Mouse (Mus musculus): Measurements from ENCODE around the gene Rere. TPM values are rescaled to one million over a fixed set of nuclear protein-coding genes. Genes with fewer than 3 reads are reported as not detected.

The Rere gene
- polyA plus RNA-seq, 1 experiment from 2014 or later = 29.5 TPM

DNA sequence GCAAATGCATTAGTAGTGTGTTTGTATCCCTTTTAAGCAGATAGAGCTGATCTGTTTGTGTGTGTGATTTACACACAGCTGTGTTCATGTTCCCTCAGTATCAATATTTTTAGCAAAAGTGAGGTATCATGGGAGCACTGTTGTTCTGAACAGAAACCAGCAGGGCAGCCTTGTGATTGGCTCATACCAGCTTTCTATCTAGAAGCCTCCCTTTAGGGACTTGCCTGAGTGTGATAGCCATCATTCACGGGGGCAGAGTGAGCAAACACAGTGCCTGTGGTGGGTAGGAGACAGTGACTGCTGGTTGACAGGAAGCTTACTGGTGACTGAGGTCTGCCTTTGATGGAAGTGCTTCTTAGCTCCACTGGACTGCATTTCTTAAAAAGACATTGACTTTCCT lies 276.5 kb downstream of the Rere start:
- WGBS = 6% methylated on average over 1 of the region's 1 CpGs
- no peak overlapping the region for H3K4me3 ChIP-seq
- no peak overlapping the region for H3K4me2 ChIP-seq
- H3K9ac ChIP-seq = no peak overlapping the region
- peaks cover 44% of the 10 kb centered on the region for H3K4me1 ChIP-seq (replicated peaks)
- no peak overlapping the region for H3K27ac ChIP-seq (ENCODE audit: poor library complexity, severe bottlenecking)
- 0 out of 2 replicates have a peak, but pooled peaks cover 2% of the 10 kb centered on the region for H3K9me3 ChIP-seq (replicated peaks)
- peaks cover 7% of the 10 kb centered on the region for H3K36me3 ChIP-seq
- no peaks in the 10 kb centered on the region for H3K27me3 ChIP-seq (replicated peaks)
- ATAC-seq (ENCODE audit: insufficient number of reproducible peaks, low FRiP score) = no peak

DNA sequence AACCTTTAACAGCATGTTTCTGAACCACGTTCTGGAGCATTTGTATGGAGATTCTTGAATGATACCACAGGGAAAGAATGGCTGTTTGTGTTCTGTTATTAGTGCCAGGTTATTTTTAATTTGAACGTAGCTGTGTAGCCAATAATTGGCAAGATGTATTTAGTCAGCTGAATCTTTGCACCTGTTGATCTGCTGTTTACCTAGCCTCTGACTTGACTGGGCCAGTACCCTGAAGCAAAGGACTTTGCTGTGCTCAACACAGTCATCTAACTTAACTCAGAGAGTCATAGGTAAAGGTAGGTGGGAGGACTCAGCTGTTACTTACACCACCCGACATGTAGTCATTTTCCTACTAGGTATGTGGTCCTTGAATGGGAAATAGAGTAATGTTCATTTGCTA lies 278.1 kb downstream of the Rere start:
- Histone ChIP-seq H3K9ac (no peak overlapping the region), H3K27ac (ENCODE audit: poor library complexity, severe bottlenecking) (no peak overlapping the region), H3K36me3 (peaks cover 4% of the 10 kb centered on the region), H3K4me1 (replicated peaks) (peaks cover 42% of the 10 kb centered on the region), H3K4me3 (no peak overlapping the region), H3K27me3 (replicated peaks) (no peaks in the 10 kb centered on the region), H3K9me3 (replicated peaks) (0 out of 2 replicates have a peak, but pooled peaks cover 2% of the 10 kb centered on the region), H3K4me2 (no peak overlapping the region)
- no peak for ATAC-seq (ENCODE audit: insufficient number of reproducible peaks, low FRiP score)
- WGBS = 77% methylated on average over 3 of the region's 3 CpGs

DNA sequence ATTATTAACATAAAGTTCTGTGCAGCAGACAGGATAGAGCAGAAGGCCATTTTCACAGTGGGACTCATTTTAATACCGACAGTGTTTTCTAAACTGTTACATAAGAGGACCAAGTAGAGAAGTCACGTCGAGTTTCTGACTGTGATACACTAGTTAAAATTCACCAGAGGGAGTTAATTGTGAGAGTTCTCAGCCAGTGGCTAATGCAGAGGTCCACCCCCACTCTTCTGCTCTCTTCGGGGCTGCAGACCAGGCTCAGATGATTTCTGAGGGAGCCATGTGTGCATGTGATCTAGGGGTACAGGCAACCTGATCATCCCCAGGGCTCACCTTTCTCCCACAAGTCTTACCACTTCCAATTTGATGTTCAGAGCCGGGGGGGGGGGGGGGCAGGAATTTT lies 281.8 kb downstream of the Rere start:
- H3K27ac ChIP-seq (ENCODE audit: poor library complexity, severe bottlenecking) = no peak overlapping the region
- ATAC-seq (ENCODE audit: insufficient number of reproducible peaks, low FRiP score) = no peak

DNA sequence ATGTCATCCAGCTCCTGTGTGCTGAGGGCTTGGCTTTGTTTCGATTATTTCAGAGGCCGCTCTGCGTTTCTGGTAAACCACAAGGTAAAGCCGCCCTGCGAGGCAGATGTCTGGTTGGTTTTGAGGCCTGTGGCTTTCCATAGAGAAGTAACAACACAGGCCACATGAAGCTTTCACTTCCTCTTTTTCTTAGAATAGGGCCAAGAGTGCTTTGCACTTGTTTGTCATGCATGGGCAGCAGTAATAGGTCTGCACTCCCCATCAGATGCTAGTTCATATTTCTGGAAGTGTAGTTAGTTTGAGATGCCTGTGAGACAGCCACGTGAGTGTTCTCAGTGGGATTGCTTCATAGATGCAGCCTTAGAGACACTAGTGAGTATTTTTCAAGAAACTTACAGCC lies 284.7 kb downstream of the Rere start:
- Histone ChIP-seq H3K4me1 (replicated peaks) (peaks cover 24% of the 10 kb centered on the region), H3K4me3 (no peak overlapping the region), H3K9ac (no peak overlapping the region), H3K27ac (ENCODE audit: poor library complexity, severe bottlenecking) (no peak overlapping the region), H3K36me3 (no peaks in the 10 kb centered on the region; the same call in 1 of the 2 replicates), H3K4me2 (no peak overlapping the region), H3K9me3 (replicated peaks) (no peaks in the 10 kb centered on the region), H3K27me3 (replicated peaks) (no peaks in the 10 kb centered on the region)
- no peak for ATAC-seq (ENCODE audit: insufficient number of reproducible peaks, low FRiP score)
- 84% methylated on average over 6 of the region's 6 CpGs for WGBS

More for the DNA sequence above, 281.8 kb downstream of the Rere start:
- H3K4me3 ChIP-seq = no peak overlapping the region
- no peak overlapping the region for H3K9ac ChIP-seq
- no peaks in the 10 kb centered on the region; the same call in 1 of the 2 replicates for H3K36me3 ChIP-seq
- no peaks in the 10 kb centered on the region for H3K27me3 ChIP-seq (replicated peaks)
- WGBS = 66% methylated on average over 5 of the region's 5 CpGs
- H3K4me2 ChIP-seq = no peak overlapping the region
- peaks cover 17% of the 10 kb centered on the region for H3K4me1 ChIP-seq (replicated peaks)
- no peaks in the 10 kb centered on the region for H3K9me3 ChIP-seq (replicated peaks)

DNA sequence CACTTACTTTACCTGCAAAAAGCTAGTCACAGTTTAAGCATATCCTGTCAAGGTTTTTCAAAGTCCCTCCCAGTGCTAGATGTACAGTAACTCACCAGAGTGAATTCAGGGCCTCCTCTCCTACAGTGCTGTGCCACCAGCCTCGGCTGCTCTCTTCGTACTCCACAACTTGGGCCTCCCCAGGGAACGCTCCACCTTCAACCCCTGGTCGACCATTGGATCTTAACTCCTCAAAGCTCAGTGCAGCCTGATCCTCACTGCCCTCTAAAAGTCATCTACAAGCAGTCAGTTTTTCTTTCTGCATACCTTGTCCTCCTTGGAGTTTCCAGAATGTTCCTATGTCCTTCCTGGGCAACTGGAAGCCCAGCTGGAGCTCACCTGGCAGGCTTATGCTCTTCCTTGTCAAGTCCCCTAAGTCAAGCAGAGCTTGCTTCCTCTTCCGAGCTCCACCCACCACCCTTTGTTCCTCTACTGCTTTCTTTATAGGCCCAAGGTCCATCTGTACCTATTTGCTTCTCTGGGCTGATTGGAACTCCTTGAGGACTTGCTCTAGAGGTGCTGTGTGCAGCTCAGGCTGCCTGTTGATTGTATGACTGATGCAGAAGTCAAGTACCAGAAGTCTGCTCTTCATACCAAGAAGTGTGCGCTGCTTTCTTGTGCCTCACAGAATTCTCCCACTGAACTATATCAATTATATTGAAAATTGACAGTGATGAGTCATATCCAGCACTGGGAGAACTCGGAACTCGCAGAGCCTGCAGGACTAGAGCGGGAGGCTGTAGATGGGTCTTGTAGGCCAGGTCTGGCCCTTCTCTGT lies 287.1 kb downstream of the Rere start:
- Histone ChIP-seq H3K9me3 (replicated peaks) (no peaks in the 10 kb centered on the region), H3K4me1 (replicated peaks) (peaks cover 31% of the 10 kb centered on the region), H3K27me3 (replicated peaks) (no peaks in the 10 kb centered on the region), H3K36me3 (peaks cover 6% of the 10 kb centered on the region), H3K4me2 (peak overlapping the region; percentile 87), H3K4me3 (peak overlapping the region; percentile 79), H3K27ac (ENCODE audit: poor library complexity, severe bottlenecking) (peak overlapping the region; percentile 91), H3K9ac (peak overlapping the region; percentile 94)
- ATAC-seq (ENCODE audit: insufficient number of reproducible peaks, low FRiP score) = no peak
- 34% methylated on average over 9 of the region's 9 CpGs for WGBS

DNA sequence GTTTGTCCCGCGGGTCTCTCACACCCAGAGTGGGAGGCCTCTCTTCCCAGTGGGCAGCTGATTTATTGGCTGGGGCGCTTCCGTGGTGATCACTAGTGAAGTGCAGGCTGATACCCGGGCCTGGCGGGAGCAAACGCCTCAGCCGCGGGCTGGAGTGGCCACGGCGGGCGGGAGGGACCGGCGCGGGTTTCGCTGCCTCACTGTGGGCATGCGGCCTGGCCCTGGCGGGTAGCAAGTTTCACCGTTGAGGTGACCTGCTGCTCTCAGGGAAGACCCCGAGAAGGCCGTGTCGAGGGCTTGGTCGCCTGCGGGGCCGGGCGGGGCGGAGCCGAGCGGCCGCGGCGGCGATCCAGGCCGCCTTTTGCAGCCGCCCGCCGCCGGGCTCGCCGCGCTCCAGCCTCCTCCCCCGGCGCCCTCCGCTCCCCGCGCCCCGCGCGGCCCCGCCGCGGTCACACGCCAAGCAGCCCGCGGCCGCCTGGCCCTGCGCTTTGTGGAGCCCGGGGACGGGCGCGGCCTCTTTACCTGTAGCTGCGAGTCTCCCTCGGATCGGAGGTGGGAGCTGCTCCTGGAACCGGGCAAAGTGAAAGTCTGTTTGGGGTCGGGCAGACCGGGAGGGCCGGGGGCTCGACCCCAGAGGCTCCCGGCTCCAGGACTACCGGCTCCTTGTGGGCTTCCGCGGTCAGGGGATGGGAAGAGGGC lies 287.8 kb downstream of the Rere start:
- H3K4me1 ChIP-seq (replicated peaks) = peaks cover 28% of the 10 kb centered on the region
- H3K36me3 ChIP-seq = peaks cover 11% of the 10 kb centered on the region
- ATAC-seq (ENCODE audit: insufficient number of reproducible peaks, low FRiP score) = peak; percentile 90
- H3K27me3 ChIP-seq (replicated peaks) = no peaks in the 10 kb centered on the region
- under 1% methylated on average over 69 of the region's 73 CpGs for WGBS
- peak overlapping the region; percentile 91 for H3K27ac ChIP-seq (ENCODE audit: poor library complexity, severe bottlenecking)
- H3K4me2 ChIP-seq = peak overlapping the region; percentile 87
- peak overlapping the region; percentile 94 for H3K9ac ChIP-seq
- H3K9me3 ChIP-seq (replicated peaks) = no peaks in the 10 kb centered on the region
- peak overlapping the region; percentile 79 for H3K4me3 ChIP-seq

DNA sequence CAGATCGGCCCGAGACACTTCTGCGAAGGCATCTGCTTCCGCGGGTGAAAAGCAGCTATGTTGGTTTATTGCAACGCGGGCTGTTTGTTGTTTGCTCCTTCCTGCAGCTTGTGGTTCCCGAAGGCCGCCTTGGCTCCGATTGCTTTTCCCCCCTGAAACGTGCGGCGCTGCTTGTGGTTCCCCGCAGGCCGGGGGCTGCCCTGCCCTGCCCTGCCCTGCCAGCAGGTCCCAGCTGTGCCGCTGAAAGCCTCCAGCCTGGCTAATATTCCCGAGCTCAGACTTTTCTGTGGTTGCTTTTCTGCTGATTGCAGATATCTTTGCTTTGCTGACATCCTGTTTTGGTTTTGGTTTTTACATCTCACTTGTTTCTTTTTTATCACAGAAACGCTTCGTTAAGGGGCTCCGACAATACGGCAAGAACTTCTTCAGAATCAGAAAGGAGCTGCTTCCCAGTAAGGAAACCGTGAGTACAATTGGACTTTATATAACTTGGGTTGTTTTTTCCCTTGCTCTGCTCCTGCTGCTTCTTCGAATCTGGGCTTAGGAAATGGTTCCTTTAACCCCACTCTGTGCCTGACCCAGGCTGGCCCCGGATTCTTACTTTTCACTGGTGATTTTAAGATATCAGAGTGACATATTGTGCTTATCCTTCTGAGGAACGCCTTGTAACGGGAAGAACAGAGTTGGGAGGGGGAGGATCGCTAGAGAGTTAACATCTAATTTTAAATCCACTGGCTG lies 288.6 kb downstream of the Rere start:
- ATAC-seq (ENCODE audit: insufficient number of reproducible peaks, low FRiP score) = peak; percentile 73; the same call in 1 of the 2 replicates
- 1% methylated on average over 27 of the region's 27 CpGs for WGBS

DNA sequence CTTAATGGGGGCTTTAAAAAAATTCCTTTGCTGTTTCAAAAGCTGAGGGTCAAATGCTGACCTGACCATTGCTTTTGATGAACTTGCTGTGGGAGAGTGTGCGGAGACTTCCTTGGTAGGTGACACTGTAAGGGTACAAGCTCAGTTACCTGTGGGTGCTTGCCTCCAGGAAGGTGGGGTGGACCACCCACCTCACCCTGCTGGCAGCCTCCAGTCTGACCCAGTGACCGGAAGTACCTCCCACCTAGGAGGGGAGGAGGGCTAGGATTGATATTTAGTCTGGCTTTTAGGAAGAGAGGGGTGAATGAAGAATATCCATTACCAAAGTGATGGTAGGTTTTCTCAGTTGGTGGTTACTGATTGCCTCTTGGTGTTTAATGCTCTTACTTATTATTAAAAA lies 289.3 kb downstream of the Rere start:
- Histone ChIP-seq H3K36me3 (peaks cover 11% of the 10 kb centered on the region), H3K4me2 (peak overlapping the region; percentile 87), H3K4me1 (replicated peaks) (peaks cover 41% of the 10 kb centered on the region), H3K27me3 (replicated peaks) (no peaks in the 10 kb centered on the region), H3K9me3 (replicated peaks) (no peaks in the 10 kb centered on the region), H3K27ac (ENCODE audit: poor library complexity, severe bottlenecking) (no peak overlapping the region), H3K4me3 (peak overlapping the region; percentile 79), H3K9ac (no peak overlapping the region; the same call in 1 of the 2 replicates)
- ATAC-seq (ENCODE audit: insufficient number of reproducible peaks, low FRiP score) = no peak
- WGBS = 46% methylated on average over 2 of the region's 2 CpGs

More for the DNA sequence above, 288.6 kb downstream of the Rere start:
- Histone ChIP-seq H3K9ac (peak overlapping the region; percentile 94), H3K27ac (ENCODE audit: poor library complexity, severe bottlenecking) (peak overlapping the region; percentile 91), H3K4me2 (peak overlapping the region; percentile 87), H3K9me3 (replicated peaks) (no peaks in the 10 kb centered on the region), H3K36me3 (peaks cover 11% of the 10 kb centered on the region), H3K4me1 (replicated peaks) (peaks cover 33% of the 10 kb centered on the region), H3K4me3 (peak overlapping the region; percentile 79), H3K27me3 (replicated peaks) (no peaks in the 10 kb centered on the region)

DNA sequence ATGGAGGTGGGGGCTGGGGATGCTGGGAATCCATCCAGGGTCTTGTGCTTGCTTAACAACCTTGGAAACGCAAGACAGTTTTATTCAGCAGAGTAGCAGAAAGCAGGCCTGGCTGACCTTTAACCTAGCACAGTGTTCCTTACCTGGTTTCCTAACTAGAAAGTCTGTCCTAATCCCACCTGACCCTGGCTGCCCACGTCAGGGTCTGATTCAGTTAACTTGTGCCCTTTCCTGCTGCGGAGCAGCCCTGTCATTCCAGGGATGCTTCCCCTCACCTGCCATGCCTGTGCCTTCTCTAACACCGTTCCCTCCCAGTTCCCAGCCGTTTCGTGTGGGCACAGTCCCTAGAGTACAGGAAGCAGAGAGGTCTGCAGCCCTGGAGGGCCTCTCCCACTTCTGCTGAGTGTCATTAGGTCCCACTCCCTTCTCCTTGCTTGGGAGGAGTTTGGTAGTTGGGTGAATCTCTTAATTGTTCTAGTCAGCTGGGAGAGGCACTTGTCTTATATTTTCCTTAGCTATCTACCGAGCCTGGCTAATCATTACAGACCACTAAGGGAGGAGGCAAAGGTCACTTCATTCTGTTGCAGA lies 290.8 kb downstream of the Rere start:
- Histone ChIP-seq H3K9me3 (replicated peaks) (no peaks in the 10 kb centered on the region), H3K36me3 (peaks cover 11% of the 10 kb centered on the region), H3K27ac (ENCODE audit: poor library complexity, severe bottlenecking) (no peak overlapping the region), H3K4me3 (no peak overlapping the region), H3K4me1 (replicated peaks) (peaks cover 51% of the 10 kb centered on the region), H3K4me2 (no peak overlapping the region), H3K27me3 (replicated peaks) (no peaks in the 10 kb centered on the region), H3K9ac (no peak overlapping the region)
- WGBS = 49% methylated on average over 7 of the region's 7 CpGs
- no peak for ATAC-seq (ENCODE audit: insufficient number of reproducible peaks, low FRiP score)

DNA sequence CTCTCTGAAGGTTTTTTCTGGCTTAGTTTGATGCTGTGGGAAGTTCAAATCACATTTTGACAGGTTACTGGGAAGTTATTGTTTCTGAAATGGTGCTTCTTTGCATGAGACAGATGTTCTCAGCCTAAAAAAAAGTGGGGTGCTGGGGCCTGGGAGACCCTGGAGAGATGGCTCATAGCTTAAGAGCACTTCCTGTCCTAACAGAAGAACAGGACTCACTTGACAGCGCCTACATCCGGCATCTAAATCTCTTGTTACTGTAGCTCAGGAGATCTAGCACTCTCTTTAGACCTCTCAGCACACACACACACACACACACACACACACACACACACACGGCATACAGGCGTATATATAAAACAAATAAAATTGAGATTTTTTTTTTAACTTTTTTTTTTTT lies 291.5 kb downstream of the Rere start:
- no peak for ATAC-seq (ENCODE audit: insufficient number of reproducible peaks, low FRiP score)
- peaks cover 53% of the 10 kb centered on the region for H3K4me1 ChIP-seq (replicated peaks)
- 95% methylated on average over 4 of the region's 4 CpGs for WGBS

More for the DNA sequence above, 291.5 kb downstream of the Rere start:
- Histone ChIP-seq H3K4me2 (no peak overlapping the region), H3K9ac (no peak overlapping the region), H3K27ac (ENCODE audit: poor library complexity, severe bottlenecking) (no peak overlapping the region), H3K27me3 (replicated peaks) (no peaks in the 10 kb centered on the region), H3K9me3 (replicated peaks) (no peaks in the 10 kb centered on the region), H3K4me3 (no peak overlapping the region), H3K36me3 (peaks cover 11% of the 10 kb centered on the region)
